Mouse (Mus musculus) brain, adult 2 months (tissue): ENCODE data around the gene Lurap1.

Source experiments
- DNase-seq: peaks from one replicate; pipeline ENCODE4 v3.0.0; 2011; ENCODE audit warnings: low read depth, low spot score

Lurap1 gene

GRCm38 (mm10) chr4:116110695-116111094 lies 40.4 kb downstream of the Lurap1 start:
- DNase-seq, result no peak

GRCm38 (mm10) chr4:116105278-116105677 lies 45.9 kb downstream of the Lurap1 start:
- peak; percentile 54 for DNase-seq

- DNase-seq, result no peak
Observed at GRCm38 (mm10) chr4:116100959-116101358, 50.2 kb downstream of the Lurap1 start.

- no peak for DNase-seq
Observed at GRCm38 (mm10) chr4:116097211-116097610, 53.9 kb downstream of the Lurap1 start.

DNA sequence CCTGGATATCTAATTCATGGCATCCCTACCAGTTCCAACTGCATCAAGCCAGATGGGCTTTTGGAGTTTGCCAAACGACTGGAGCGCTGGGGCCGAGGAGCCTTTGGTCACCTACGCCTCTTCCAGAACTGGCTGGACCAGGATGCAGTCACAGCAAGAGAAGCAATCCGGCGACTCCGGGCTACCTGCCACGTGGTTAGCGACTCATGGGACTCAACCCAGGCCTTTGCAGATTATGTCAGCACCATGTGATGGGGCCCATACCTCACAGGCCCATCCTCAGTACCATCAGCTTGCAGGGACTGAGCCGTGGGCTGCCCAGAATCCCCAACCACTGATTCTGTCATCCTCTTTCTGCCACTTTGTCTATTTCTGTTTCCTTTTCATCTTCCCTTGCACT lies 54.8 kb downstream of the Lurap1 start:
- no peak for DNase-seq

- peak; percentile 64 for DNase-seq
Observed at GRCm38 (mm10) chr4:116088510-116089249, 62.5 kb downstream of the Lurap1 start.
